Mouse (Mus musculus) forebrain, embryonic 14.5 days (tissue): ENCODE results near the gene Actr1a. TPM values are rescaled to one million over a fixed set of nuclear protein-coding genes. Genes with fewer than 3 reads are reported as not detected.

Experiments
- ATAC-seq: fragments of 200-750 bp; cut with Nextera tagmentation; 2 replicates; pipeline ENCODE4 v1.8.0; 2017; ENCODE audit warnings: mild to moderate bottlenecking, moderate library complexity
- DNase-seq: peaks from one replicate; pipeline ENCODE4 v3.0.0-alpha.2; 2015; ENCODE audit warnings: low spot score
- H3K27ac ChIP-seq: fragments of 300-500 bp; sonication (generic); 2 replicates; pipeline ENCODE4 v1.5.1; 2014; ENCODE audit warnings: low read depth, mild to moderate bottlenecking, control low read depth, low read length, moderate library complexity
- H3K27me3 ChIP-seq: fragments of 300-500 bp; sonication (generic); replicated peaks from 2 replicates; pipeline ENCODE4 v1.6.1; 2014; ENCODE audit warnings: low read length, control low read depth, mixed read lengths; ENCODE audit not compliant: control insufficient read depth, insufficient read depth
- H3K36me3 ChIP-seq: fragments of 300-500 bp; sonication (generic); 2 replicates; pipeline ENCODE4 v1.6.1; 2014; ENCODE audit warnings: low read length, control low read depth; ENCODE audit not compliant: control insufficient read depth, insufficient read depth
- H3K4me1 ChIP-seq: fragments of 300-500 bp; sonication (generic); 2 replicates; pipeline ENCODE4 v1.6.1; 2014; ENCODE audit warnings: antibody characterized with exemption, low read length, control low read depth; ENCODE audit not compliant: control insufficient read depth, insufficient read depth
- H3K4me2 ChIP-seq: fragments of 300-500 bp; sonication (generic); 2 replicates; pipeline ENCODE4 v1.6.1; 2014; ENCODE audit warnings: mild to moderate bottlenecking, control low read depth, low read length
- H3K4me3 ChIP-seq: fragments of 300-500 bp; sonication (generic); 2 replicates; pipeline ENCODE4 v1.5.1; 2014; ENCODE audit warnings: low read depth, low read length, control low read depth
- H3K9ac ChIP-seq: fragments of 300-500 bp; sonication (generic); 2 replicates; pipeline ENCODE4 v1.6.1; 2014; ENCODE audit warnings: mild to moderate bottlenecking, low read length, control low read depth, moderate library complexity
- H3K9me3 ChIP-seq: fragments of 300-500 bp; sonication (generic); replicated peaks from 2 replicates; pipeline ENCODE4 v1.6.1; 2016; ENCODE audit warnings: low read length, control low read depth, mixed read lengths; ENCODE audit not compliant: control insufficient read depth
- WGBS: fragments of 180-500 bp; shearing (Covaris S2); extraction: QIAGEN DNeasy Blood & Tissue Kit; methylation state at CpG from one replicate; pipeline ENCODE4 v1.1.7; 2014; 5-methylcytosine and 5-hydroxymethylcytosine counted together
- polyA plus RNA-seq: library from polyadenylated mRNA; unstranded; fragments of >200 nt; fragmentation: Nextera tagmentation; extraction: Ambion mirVana; gene quantifications from 2 replicates; pipeline ENCODE4 v1.2.1, GENCODE M21; 2014

Gene Actr1a
- polyA plus RNA-seq, 1 experiment from 2014 or later, result 402 TPM

DNA sequence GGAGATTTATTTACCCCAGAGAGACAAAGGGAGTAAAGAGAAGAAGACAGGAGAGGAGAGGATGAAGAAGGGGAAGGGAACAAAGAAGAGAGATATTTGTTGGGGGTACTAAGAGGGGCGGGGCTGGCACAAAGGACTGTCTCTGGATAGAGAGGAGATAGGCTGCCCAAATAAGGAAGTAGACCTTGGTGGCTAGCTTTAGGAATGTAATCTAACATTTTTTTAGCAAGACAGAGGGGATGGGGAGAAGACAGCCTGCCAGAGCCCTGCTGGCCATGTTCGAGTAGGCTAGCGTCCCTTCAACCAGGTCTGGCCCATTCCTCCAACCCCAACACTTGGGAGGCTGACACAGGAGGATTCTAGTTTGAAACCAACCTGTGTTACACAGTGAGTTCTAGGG, 14.0 kb upstream of the Actr1a start:
- Histone ChIP-seq H3K9me3 (no peaks in the 10 kb centered on the region), H3K9ac (no peak overlapping the region), H3K36me3 (peaks cover 30% of the 10 kb centered on the region), H3K27ac (no peak overlapping the region), H3K4me3 (no peak overlapping the region), H3K4me1 (no peaks in the 10 kb centered on the region), H3K4me2 (no peak overlapping the region), H3K27me3 (no peaks in the 10 kb centered on the region)
- WGBS, result 92% methylated on average over 3 of the region's 3 CpGs
- DNase-seq (no peak), ATAC-seq (no peak)

GRCm38 (mm10) chr19:46406592-46407386, 11.2 kb upstream of the Actr1a start:
- H3K9ac ChIP-seq, result no peak overlapping the region
- ATAC-seq, result no peak
- no peak for DNase-seq
- no peak overlapping the region for H3K4me3 ChIP-seq
- H3K27ac ChIP-seq, result no peak overlapping the region
- no peaks in the 10 kb centered on the region for H3K4me1 ChIP-seq
- no peaks in the 10 kb centered on the region for H3K9me3 ChIP-seq
- H3K36me3 ChIP-seq, result peaks cover 50% of the 10 kb centered on the region
- no peak overlapping the region for H3K4me2 ChIP-seq
- 88% methylated on average over 8 of the region's 8 CpGs for WGBS
- H3K27me3 ChIP-seq, result no peaks in the 10 kb centered on the region

DNA sequence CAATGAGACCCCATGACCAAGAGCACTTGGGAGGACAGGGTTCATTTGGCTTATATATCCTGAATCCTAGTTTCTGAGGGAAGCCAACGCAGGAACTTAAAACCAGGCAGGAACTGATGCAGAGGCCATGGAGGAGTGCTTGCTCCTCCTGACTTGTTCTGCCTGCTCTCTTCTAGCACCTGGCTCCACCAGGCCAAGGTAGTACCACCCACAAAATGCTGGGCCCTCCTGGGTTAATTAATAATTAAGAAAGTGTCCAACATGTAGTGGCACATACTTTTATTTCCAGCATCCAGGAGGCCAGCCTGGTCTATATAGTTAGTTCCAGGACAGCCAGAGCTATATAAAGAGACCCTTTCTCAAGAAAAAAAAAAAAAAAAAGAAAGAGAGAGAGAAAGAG, 8.5 kb upstream of the Actr1a start:
- no peak for ATAC-seq
- H3K4me1 ChIP-seq, result peaks cover 3% of the 10 kb centered on the region; the same call in 1 of the 2 replicates
- H3K4me2 ChIP-seq, result no peak overlapping the region
- no peak for DNase-seq
- no peak overlapping the region for H3K4me3 ChIP-seq
- peaks cover 53% of the 10 kb centered on the region for H3K36me3 ChIP-seq
- no peaks in the 10 kb centered on the region for H3K27me3 ChIP-seq
- no peak overlapping the region for H3K9ac ChIP-seq
- 100% methylated on average over 1 of the region's 1 CpGs for WGBS
- no peaks in the 10 kb centered on the region for H3K9me3 ChIP-seq
- H3K27ac ChIP-seq, result no peak overlapping the region

- no peak for ATAC-seq
- 90% methylated on average over 7 of the region's 7 CpGs for WGBS
- H3K27me3 ChIP-seq, result no peaks in the 10 kb centered on the region
Measured at GRCm38 (mm10) chr19:46400558-46400957, 5.0 kb upstream of the Actr1a start.

DNA sequence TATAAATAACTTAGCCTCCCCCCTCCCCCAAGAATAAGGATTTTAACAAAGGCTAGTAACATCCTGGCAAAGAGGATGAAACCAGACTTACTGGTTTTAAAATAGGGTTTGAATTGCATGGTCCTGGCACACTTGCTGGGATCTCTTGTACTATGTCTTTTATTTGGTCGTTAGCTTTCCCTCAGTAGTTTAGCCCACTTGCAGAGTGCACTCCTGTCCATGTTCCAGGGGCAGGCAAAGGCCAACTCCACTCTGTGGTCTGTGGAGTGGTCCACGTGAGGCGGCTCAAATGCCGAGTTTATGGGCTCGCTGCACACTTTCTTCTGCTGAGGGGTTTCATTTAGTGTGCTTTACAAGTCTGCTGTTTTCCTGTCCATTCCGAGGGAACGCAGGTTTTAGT, 4.3 kb upstream of the Actr1a start:
- H3K4me2 ChIP-seq, result no peak overlapping the region
- no peaks in the 10 kb centered on the region for H3K9me3 ChIP-seq
- H3K36me3 ChIP-seq, result peaks cover 27% of the 10 kb centered on the region
- no peak for DNase-seq
- no peak overlapping the region; the same call in 1 of the 2 replicates for H3K9ac ChIP-seq
- no peaks in the 10 kb centered on the region for H3K27me3 ChIP-seq
- ATAC-seq, result no peak
- peaks cover 17% of the 10 kb centered on the region for H3K4me1 ChIP-seq
- no peak overlapping the region for H3K4me3 ChIP-seq
- H3K27ac ChIP-seq, result no peak overlapping the region
- WGBS, result 74% methylated on average over 7 of the region's 7 CpGs

More at GRCm38 (mm10) chr19:46400558-46400957, 5.0 kb upstream of the Actr1a start:
- DNase-seq, result no peak
- Histone ChIP-seq H3K4me3 (no peak overlapping the region), H3K27ac (no peak overlapping the region), H3K9ac (no peak overlapping the region), H3K4me1 (peaks cover 17% of the 10 kb centered on the region), H3K36me3 (peaks cover 30% of the 10 kb centered on the region), H3K4me2 (no peak overlapping the region), H3K9me3 (no peaks in the 10 kb centered on the region)

GRCm38 (mm10) chr19:46399372-46399771, 3.8 kb upstream of the Actr1a start:
- 89% methylated on average over 6 of the region's 6 CpGs for WGBS

GRCm38 (mm10) chr19:46398401-46398800, 2.9 kb upstream of the Actr1a start:
- ATAC-seq (no peak), DNase-seq (no peak)
- Histone ChIP-seq H3K9ac (peak overlapping the region; percentile 85), H3K27me3 (no peaks in the 10 kb centered on the region), H3K4me1 (peaks cover 27% of the 10 kb centered on the region), H3K4me2 (peak overlapping the region; percentile 68), H3K4me3 (peak overlapping the region; percentile 80), H3K9me3 (no peaks in the 10 kb centered on the region), H3K27ac (no peak overlapping the region), H3K36me3 (peaks cover 14% of the 10 kb centered on the region)
- WGBS, result 43% methylated on average over 3 of the region's 3 CpGs

More at GRCm38 (mm10) chr19:46399372-46399771, 3.8 kb upstream of the Actr1a start:
- H3K4me2 ChIP-seq, result no peak overlapping the region
- no peaks in the 10 kb centered on the region for H3K27me3 ChIP-seq
- ATAC-seq (no peak), DNase-seq (no peak)
- no peaks in the 10 kb centered on the region for H3K9me3 ChIP-seq
- peaks cover 24% of the 10 kb centered on the region for H3K36me3 ChIP-seq
- no peak overlapping the region for H3K27ac ChIP-seq
- no peak overlapping the region for H3K9ac ChIP-seq
- peaks cover 20% of the 10 kb centered on the region for H3K4me1 ChIP-seq
- no peak overlapping the region for H3K4me3 ChIP-seq

- Histone ChIP-seq H3K4me1 (peaks cover 29% of the 10 kb centered on the region), H3K9me3 (no peaks in the 10 kb centered on the region), H3K9ac (peak overlapping the region; percentile 85), H3K4me2 (peak overlapping the region; percentile 68), H3K4me3 (peak overlapping the region; percentile 80), H3K27me3 (no peaks in the 10 kb centered on the region), H3K27ac (peak overlapping the region; percentile 79), H3K36me3 (peaks cover 6% of the 10 kb centered on the region)
- WGBS, result 2% methylated on average over 18 of the region's 19 CpGs
- ATAC-seq (no peak), DNase-seq (peak; percentile 39)
Measured at GRCm38 (mm10) chr19:46397436-46398001, 2.0 kb upstream of the Actr1a start.
